Mouse (Mus musculus) brain, embryonic 14.5 days (tissue): Measurements from ENCODE around the gene BC052040.

Source experiments
- CTCF ChIP-seq: fragments of 200-500 bp; IDR thresholded peaks from 2 replicates; pipeline ENCODE4 v1.5.1; 2012; ENCODE audit warnings: inconsistent platforms, mild to moderate bottlenecking, moderate library complexity, borderline replicate concordance; ENCODE audit not compliant: insufficient read depth, insufficient read length; ENCODE audit errors: extremely low read depth
- POLR2A ChIP-seq: fragments of 200-500 bp; IDR thresholded peaks from 2 replicates; pipeline ENCODE4 v1.6.1; 2012; ENCODE audit warnings: mild to moderate bottlenecking, inconsistent platforms, borderline replicate concordance; ENCODE audit not compliant: poor library complexity, insufficient read depth, insufficient read length, severe bottlenecking; ENCODE audit errors: extremely low read depth

- TF ChIP-seq CTCF, result no peak
- no peak for TF ChIP-seq POLR2A
Measured at GRCm38 (mm10) chr2:115769597-115770305, 188.2 kb downstream of the BC052040 start.
